Comparison of ENCODE assay signal across 11 mouse cellular contexts in the genomic region with DNA sequence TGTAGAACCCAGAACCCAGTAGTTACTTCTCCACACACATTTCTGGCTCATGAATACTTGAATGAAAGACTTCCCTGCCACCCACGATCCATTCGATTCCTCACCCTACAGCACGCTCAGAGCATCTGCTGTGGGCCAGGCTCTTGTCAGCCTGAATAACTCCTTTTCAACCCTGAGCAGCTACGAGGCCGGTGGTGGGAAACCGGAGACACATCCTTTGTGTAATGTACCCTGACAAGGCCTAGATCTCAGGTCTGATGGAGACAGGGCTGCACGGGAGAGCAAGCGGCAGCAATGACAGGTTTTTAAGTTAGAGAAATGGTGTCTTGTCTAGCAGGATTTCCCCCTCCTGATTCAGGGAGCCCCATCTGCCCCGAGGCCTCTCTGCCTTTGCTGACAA. TPM values are rescaled to one million over a fixed set of nuclear protein-coding genes. Genes with fewer than 3 reads are reported as not detected.
A peak's percentile ranks its signal among the peaks of the same experiment; 100 is the strongest.
DNase-seq lines count a peak whose midpoint lies in the region; ATAC-seq and TF ChIP-seq lines count a peak whose summit lies in the region.
"Had no signal": no experiment of that assay in that cellular context is flagged by ENCODE, and none has a peak within 500 bp of the region (broad histone marks: within the 10 kb centered on the region; RNA-seq: fewer than 3 reads in every experiment).

No protein-coding gene starts in this region.

- H3K9me3 ChIP-seq in limb, embryonic 11.5 days (ENCODE audit: control insufficient read depth, low read length), result no peaks in the 10 kb centered on the region
- no peaks in the 10 kb centered on the region for H3K9me3 ChIP-seq in liver, postnatal 0 days (ENCODE audit: low read length)

- H3K27me3 ChIP-seq in limb, embryonic 11.5 days (ENCODE audit: control insufficient read depth, insufficient read depth, low read length), result no peaks in the 10 kb centered on the region
- 0 out of 2 replicates have a peak, but pooled peaks cover 7% of the 10 kb centered on the region for H3K27me3 ChIP-seq in liver, postnatal 0 days (ENCODE audit: insufficient read depth, low read length)

- ATAC-seq in frontal cortex, adult (ENCODE audit: low TSS enrichment), result peak; percentile 62
- ATAC-seq in limb, embryonic 11.5 days (ENCODE audit: insufficient number of reproducible peaks, low FRiP score, low TSS enrichment, low read depth), result no peak
- ATAC-seq in liver, postnatal 0 days, result no peak

- 0 out of 2 replicates have a peak overlapping the region, but pooled peaks have one; percentile 31 for H3K4me2 ChIP-seq in limb, embryonic 11.5 days (ENCODE audit: low read depth, severe bottlenecking)
- H3K4me2 ChIP-seq in liver, postnatal 0 days (ENCODE audit: low read depth, low read length), result no peak overlapping the region

- H3K36me3 ChIP-seq in limb, embryonic 11.5 days (ENCODE audit: control insufficient read depth, insufficient read depth, low read length), result no peaks in the 10 kb centered on the region
- no peaks in the 10 kb centered on the region for H3K36me3 ChIP-seq in liver, postnatal 0 days (replicated peaks; ENCODE audit: insufficient read depth, low read length)

- no peak for TF ChIP-seq CTCF in liver, postnatal 0 days (IDR thresholded peaks at IDR 0.05; ENCODE audit: low read depth)

- H3K9ac ChIP-seq in limb, embryonic 11.5 days (ENCODE audit: low read length), result no peak overlapping the region
- H3K9ac ChIP-seq in liver, postnatal 0 days (replicated peaks), result no peak overlapping the region

- peaks cover 33% of the 10 kb centered on the region for H3K4me1 ChIP-seq in limb, embryonic 11.5 days (ENCODE audit: control insufficient read depth, insufficient read depth, low read length)
- H3K4me1 ChIP-seq in liver, postnatal 0 days (ENCODE audit: insufficient read depth), result no peaks in the 10 kb centered on the region

- 32% methylated on average over 9 of the region's 9 CpGs for WGBS in limb, embryonic 11.5 days
- WGBS in liver, postnatal 0 days (ENCODE audit: insufficient replicate concordance), result 64% methylated on average over 9 of the region's 9 CpGs

- H3K27ac ChIP-seq in limb, embryonic 11.5 days (replicated peaks; ENCODE audit: low read depth, low read length), result peak overlapping the region; percentile 78; the same call in 1 of the 2 replicates
- H3K27ac ChIP-seq in liver, postnatal 0 days (ENCODE audit: low read depth), result no peak overlapping the region

- no peak for TF ChIP-seq EP300 in liver, postnatal 0 days (IDR thresholded peaks at IDR 0.05; ENCODE audit: low read depth)

- no peak overlapping the region for H3K4me3 ChIP-seq in limb, embryonic 11.5 days (ENCODE audit: low read depth, low read length)
- no peak overlapping the region for H3K4me3 ChIP-seq in liver, postnatal 0 days (ENCODE audit: low read depth, low read length)
- H3K4me3 ChIP-seq: myocyte had no signal

- DNase-seq in frontal cortex, postnatal 10 days (ENCODE audit: low spot score in 2 of 2), result no peak
- DNase-seq in retina, postnatal 1 day, result peak; percentile 66
- no peak for DNase-seq in retina, embryonic 14.5 days (ENCODE audit: low spot score)
- no peak for DNase-seq in limb, embryonic 11.5 days (ENCODE audit: low spot score)
- peak; percentile 13 for DNase-seq in right cerebral cortex, postnatal 25 days
- no peak for DNase-seq in liver, postnatal 0 days
- no peak for DNase-seq in gastrocnemius, postnatal 36 days
- DNase-seq: cerebellum, postnatal 10 days; kidney, postnatal 10 days had no signal

- intact Hi-C loops in gastrocnemius, postnatal 36 days (cut with DNase I), result no loop called here

RNA-seq across cellular contexts. Expression of a gene that starts 20.8 kb away (rescaled TPM):
- polyA plus RNA-seq in limb, embryonic 11.5 days (2014; fragmentation: Nextera tagmentation; extraction: Ambion mirVana), result 5.0 and 5.3 TPM in 2 replicates
- polyA plus RNA-seq in liver, postnatal 0 days (2015; fragmentation: Nextera tagmentation; extraction: Ambion mirVana), result 4.0 and 14.2 TPM in 2 replicates
- total RNA-seq in gastrocnemius, postnatal 36 days (2021), result 1,000 to 10,000 TPM; 1,843 to 1,948 TPM

RNA-seq across cellular contexts. Expression of a gene that starts 21.5 kb away (rescaled TPM):
- 112 TPM in 2 replicates for polyA plus RNA-seq in limb, embryonic 11.5 days (2014; fragmentation: Nextera tagmentation; extraction: Ambion mirVana)
- polyA plus RNA-seq in liver, postnatal 0 days (2015; fragmentation: Nextera tagmentation; extraction: Ambion mirVana), result 50.5 and 52.8 TPM in 2 replicates
- 10 to 100 TPM; 46.4 to 48.3 TPM for total RNA-seq in gastrocnemius, postnatal 36 days (2021)

RNA-seq across cellular contexts. Expression of a gene that starts 35.8 kb away (rescaled TPM):
- 32.9 and 33.6 TPM in 2 replicates for polyA plus RNA-seq in limb, embryonic 11.5 days (2014; fragmentation: Nextera tagmentation; extraction: Ambion mirVana)
- polyA plus RNA-seq in liver, postnatal 0 days (2015; fragmentation: Nextera tagmentation; extraction: Ambion mirVana), result 3.4 and 3.5 TPM in 2 replicates
- 100 to 1,000 TPM; 229 to 230 TPM for total RNA-seq in gastrocnemius, postnatal 36 days (2021)

Comparison
In these comparisons a context has a peak if more than half of its experiments do, and no peak if none do; other contexts are left out.
1. DNase-seq: peak in retina, postnatal 1 day (single experiment) and right cerebral cortex, postnatal 25 days (single experiment); none in frontal cortex, postnatal 10 days (0 of 2), retina, embryonic 14.5 days (single experiment), limb, embryonic 11.5 days (single experiment), liver, postnatal 0 days (single experiment) and gastrocnemius, postnatal 36 days (0 of 2).